Mouse (Mus musculus) gastrocnemius, adult 2 months (tissue): ENCODE measurements around the gene Gm3411. TPM values are rescaled to one million over a fixed set of nuclear protein-coding genes. Genes with fewer than 3 reads are reported as not detected.
"Not testable (repeated sequence)": the region's sequence is repeated elsewhere in the genome, so short reads cannot be mapped to it uniquely, and the experiment has no call there.

ENCODE experiments used
- DNase-seq: peaks from one replicate; pipeline ENCODE4 v3.0.0; 2022
- H3K27ac ChIP-seq: fragments of 200-600 bp; 2 replicates; pipeline ENCODE4 v1.8.1; 2022; ENCODE audit warnings: mild to moderate bottlenecking
- H3K4me3 ChIP-seq: fragments of 200-600 bp; 2 replicates; pipeline ENCODE4 v1.8.1; 2022; ENCODE audit warnings: mild to moderate bottlenecking, moderate library complexity
- intact Hi-C: fragments of 180-260 bp; cut with DNase I; formaldehyde crosslinking; loops from one replicate; pipeline ENCODE4 v1.15.1; 2025
- long read RNA-seq, 2 experiments: library from polyadenylated mRNA; stranded (forward); transcript quantifications; one replicate each; pipeline ENCODE4 v2.0.0; 2021
- total RNA-seq, 2 experiments: library from RNA; stranded (reverse); gene quantifications; 2 replicates each; pipeline ENCODE4 v1.2.3; 2021

Gene Gm3411
- not detected for total RNA-seq
- long read RNA-seq, experiment 1: 0 reads
- long read RNA-seq, experiment 2: 0 reads

DNA sequence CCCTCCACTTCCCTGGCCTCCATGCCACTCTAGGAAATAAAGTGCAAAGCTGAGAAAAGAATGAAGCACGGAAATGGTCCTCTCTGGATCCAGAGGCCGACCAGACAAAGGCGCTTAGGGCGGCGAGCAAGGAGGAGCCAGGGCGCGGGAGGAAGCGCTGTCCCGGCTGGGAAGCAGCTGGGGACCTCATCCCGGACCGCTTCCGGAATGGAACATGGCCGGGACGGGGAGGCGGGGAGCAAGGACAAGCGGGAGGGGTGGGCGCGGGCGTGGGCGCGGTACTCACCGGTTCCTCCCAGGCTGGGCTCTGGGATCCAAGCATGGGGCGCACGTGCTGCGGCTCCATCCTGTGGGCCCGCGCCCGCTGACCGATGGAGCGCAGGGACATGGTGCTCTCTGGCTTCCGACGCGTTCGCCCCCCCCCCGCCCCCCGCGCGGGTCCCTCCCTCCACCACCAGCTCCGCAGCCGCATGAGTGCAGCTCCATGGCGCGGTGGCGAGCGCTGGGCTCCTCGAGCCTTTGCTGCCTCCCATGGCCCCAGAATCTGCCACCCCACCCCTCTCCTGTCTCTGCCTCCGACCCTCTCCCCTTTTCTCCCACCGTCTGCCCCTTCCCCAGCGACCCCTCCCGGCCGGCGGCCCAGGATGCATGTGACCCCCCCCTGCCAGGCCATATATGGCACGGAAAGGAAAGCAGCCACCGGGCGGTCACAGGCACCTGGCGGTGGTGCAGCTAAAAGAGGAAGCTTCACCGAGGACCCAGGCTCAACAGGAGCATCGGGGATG lies at the start of gene Gm3411:
TSS of gene Gm3411 (minus strand) at position 320 of the 785 bp plus-strand sequence.
- H3K4me3 ChIP-seq: peak within 1 kb of the TSS; percentile 63
- peak within 1 kb of the TSS; percentile 75 for H3K27ac ChIP-seq
- peak; percentile 51 for DNase-seq
- intact Hi-C loops: not testable (repeated sequence)

DNA sequence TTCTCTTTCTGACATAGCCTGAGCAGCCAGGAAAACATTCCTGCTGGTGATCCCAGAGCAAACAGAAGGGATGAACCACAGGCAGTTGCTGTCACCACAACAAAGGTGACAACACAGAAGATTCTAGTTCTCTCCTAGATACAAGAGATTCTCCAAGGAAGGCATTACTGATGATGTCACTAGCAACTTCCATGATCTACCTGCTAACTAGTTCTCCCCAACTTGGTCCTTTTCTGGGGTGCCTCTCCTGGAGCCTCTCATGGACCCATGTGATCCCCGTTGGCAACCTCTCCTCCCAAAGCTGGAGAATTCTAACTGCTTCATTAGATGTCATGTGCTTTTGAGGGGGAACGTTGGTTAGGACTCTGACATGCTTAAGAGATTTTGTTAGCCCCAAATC lies 17.7 kb upstream of the Gm3411 start, which contains the start of gene Gm21103:
TSS of gene Gm21103 (minus strand) at position 101 of the 400 bp plus-strand sequence.
- intact Hi-C loops, H3K27ac ChIP-seq: not testable (repeated sequence)

DNA sequence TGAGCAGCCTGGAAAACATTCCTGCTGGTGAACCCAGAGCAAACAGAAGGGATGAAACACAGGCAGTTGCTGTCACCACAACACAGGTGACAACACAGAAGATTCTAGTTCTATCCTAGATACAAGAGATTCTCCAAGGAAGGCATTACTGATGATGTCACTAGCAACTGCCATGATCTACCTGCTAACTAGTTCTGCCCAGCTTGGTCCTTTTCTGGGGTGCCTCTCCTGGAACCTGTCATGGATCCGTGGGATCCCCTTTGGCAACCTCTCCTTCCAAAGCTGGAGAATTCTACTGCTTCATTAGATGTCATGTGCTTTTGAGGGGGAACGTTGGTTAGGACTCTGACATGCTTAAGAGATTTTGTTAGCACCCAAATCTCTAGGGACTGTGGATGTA lies 67.9 kb downstream of the Gm3411 start, which contains the start of gene Gm21560:
TSS of gene Gm21560 (minus strand) at position 101 of the 400 bp plus-strand sequence.
- intact Hi-C loops, DNase-seq, H3K27ac ChIP-seq, H3K4me3 ChIP-seq: not testable (repeated sequence)

More for the DNA sequence above, 17.7 kb upstream of the Gm3411 start, which contains the start of gene Gm21103:
- not testable (repeated sequence) for DNase-seq, H3K4me3 ChIP-seq

Other genes with a start within 250 kb of the Gm3411 start
- not detected for gene Gm6337, start 229.0 kb downstream of the Gm3411 start, total RNA-seq
- under 1 TPM in 1 of 2 experiments, not detected in 1; 0.53 TPM for gene Gm8206, start 193.3 kb downstream of the Gm3411 start, total RNA-seq
- not detected for gene Gm3468, start 178.6 kb downstream of the Gm3411 start, total RNA-seq
- not detected for gene Gm3476, start 161.4 kb downstream of the Gm3411 start, total RNA-seq
- under 1 TPM in 1 of 2 experiments, not detected in 1; 0.14 TPM for gene Gm21560, start 68.0 kb downstream of the Gm3411 start, total RNA-seq
- gene Gm21103, start 17.6 kb upstream of the Gm3411 start, total RNA-seq: not detected
- not detected for gene Gm3618, start 56.4 kb upstream of the Gm3411 start, total RNA-seq
- gene Gm16440, start 103.1 kb upstream of the Gm3411 start, total RNA-seq: not detected
- gene Gm3591, start 125.2 kb upstream of the Gm3411 start, total RNA-seq: under 1 TPM in 1 of 2 experiments, not detected in 1; 0.42 TPM
- gene Gm3594, start 157.4 kb upstream of the Gm3411 start, total RNA-seq: not detected